Mouse (Mus musculus): ENCODE results near the gene Ceacam9.

Gene Ceacam9

DNA sequence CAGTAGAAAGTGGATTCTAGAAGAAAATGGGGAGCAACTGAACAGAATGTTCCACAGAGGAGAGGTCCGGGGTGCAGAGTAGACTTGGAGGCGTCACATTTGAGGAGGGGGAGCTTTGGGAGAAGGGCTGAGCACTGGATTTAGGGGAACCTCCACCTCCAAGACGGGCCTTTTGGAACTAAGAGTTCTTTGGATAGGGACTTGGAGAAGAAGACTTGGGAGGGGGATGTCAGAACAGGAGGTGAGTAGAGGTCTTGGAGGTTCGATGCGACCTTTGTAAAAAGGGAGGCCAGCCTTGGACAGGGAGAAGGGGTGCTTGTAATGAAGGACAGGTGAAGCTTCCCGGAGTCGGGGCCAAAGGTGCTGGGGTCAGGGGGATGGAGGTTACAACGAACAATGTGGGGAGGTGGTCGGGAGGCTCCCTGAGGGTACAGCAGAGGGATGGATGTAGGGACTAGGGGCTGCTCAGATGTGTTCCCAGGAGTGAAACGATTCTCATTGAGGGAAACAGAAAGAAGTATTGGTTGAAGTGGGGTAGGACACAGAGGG, 17.4 kb downstream of the Ceacam9 start:
- no peak for DNase-seq (ENCODE audit: low read depth, low spot score)

DNA sequence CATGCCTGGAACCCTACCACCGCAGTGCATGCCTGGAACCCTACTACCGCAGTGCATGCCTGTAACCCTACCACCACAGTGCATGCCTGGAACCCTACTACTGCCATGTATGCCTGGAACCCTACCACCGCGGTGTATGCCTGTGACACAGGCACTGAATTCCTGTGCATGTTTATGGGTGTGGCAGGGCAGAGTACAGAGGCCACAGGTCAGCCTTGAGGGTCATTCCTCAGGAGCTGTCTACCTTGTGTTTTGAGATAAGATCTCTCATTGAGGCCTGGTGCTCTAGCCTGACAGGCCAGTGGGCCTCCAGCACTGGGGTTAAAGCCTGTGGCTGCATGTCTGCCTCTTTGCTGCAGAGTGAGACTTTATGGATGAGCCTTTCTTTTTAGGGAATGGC, 23.6 kb downstream of the Ceacam9 start:
- DNase-seq (ENCODE audit: low read depth, low spot score): no peak

GRCm38 (mm10) chr7:16746093-16746492, 24.4 kb downstream of the Ceacam9 start:
- DNase-seq (ENCODE audit: low read depth, low spot score): peak; percentile 65

- DNase-seq (ENCODE audit: low read depth, low spot score): no peak
These were observed 25.9 kb downstream of the Ceacam9 start for GRCm38 (mm10) chr7:16747656-16748055.

GRCm38 (mm10) chr7:16752016-16752415, 30.3 kb downstream of the Ceacam9 start:
- DNase-seq (ENCODE audit: low read depth, low spot score): no peak

DNA sequence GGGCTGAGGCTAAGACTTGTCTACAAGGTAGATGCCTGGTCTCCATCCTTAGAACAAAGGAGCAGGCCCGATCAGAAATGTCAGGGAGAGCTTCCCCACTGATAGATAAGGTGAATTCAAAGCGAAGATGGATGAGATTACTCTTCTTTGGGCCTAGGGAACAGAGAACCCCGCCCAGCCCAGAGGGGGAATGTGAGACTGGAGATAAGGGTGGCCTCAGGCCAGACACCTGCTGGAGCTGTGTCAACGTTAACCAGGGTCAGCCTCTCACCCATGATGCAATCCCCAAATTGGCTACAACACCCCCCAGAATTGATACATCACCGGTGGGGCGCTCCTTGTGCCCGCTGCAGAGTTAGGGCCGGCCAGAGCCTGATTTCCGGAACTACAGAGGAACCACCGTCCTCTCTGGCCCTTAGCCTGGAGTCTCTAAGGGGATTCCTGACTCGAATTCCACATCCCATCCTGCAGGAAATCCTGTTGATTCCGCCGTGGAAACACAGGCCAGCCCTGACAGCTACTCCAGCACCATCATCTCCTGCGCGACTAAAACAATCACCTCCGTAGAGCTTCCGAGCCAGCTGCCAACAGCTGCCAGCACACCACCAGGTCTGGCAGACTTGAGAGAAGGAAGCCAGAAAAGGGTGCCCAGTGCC, 33.8 kb downstream of the Ceacam9 start:
- DNase-seq (ENCODE audit: low read depth, low spot score): no peak

GRCm38 (mm10) chr7:16758872-16759574, 37.3 kb downstream of the Ceacam9 start:
- no peak for DNase-seq (ENCODE audit: low read depth, low spot score)

DNA sequence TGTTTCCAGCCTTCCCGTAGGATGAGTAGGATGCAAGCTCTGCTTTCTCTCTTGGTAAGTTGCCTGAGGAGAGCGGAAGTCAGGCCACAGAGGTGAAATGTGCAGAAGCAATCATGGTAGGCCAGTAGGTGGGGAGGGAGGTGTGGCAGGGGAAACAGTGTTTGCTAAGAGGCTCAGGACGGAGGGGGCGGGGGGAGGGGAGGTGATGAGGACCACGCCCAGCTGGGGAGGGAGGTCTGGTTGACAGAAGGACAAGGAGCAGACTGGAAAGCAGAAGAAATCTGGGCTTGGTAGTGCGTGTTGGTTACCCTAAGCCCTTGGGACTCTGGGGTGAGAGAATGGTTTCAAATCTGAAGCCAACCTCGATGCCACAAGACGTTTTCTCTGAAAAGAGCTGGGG, 38.6 kb downstream of the Ceacam9 start:
- peak; percentile 56 for DNase-seq (ENCODE audit: low read depth, low spot score)

GRCm38 (mm10) chr7:16761005-16761481, 39.3 kb downstream of the Ceacam9 start:
- DNase-seq (ENCODE audit: low read depth, low spot score): no peak

GRCm38 (mm10) chr7:16761630-16762029, 39.9 kb downstream of the Ceacam9 start:
- DNase-seq (ENCODE audit: low read depth, low spot score): no peak

DNA sequence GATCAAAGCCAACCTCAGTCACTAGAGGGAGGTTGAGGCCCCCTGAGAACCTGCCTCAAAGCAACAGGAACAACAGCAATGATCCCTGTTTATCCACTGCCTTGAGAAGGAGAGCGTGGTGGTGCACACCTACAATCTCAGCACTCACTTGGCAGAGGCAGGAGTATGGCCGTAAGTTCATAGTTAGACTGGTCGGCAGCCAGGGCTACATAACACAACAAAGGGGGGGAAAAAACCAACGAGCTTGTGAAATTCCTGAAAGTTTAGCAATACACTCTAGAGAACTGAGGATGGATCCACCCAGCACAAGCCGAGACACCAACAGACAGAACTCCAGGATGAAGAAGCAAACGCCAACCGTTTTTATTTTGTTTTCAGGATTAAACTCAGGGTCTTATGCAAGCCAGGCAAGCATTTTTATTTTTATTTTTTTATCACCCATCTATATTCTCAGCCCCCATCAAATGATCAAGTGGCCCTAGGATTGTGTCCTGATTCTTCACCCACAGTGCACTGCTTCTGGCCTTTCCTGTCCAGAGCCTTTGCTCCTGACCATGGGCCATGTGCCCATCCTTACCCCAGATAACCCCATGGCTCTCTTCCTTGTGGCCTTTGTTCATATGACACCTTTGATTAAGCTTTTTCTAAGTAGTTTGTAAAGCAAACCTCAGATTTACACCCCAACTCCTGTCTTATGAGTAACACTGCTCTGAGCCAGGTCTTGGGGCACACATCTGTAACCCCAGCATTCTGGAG, 41.9 kb downstream of the Ceacam9 start:
- no peak for DNase-seq (ENCODE audit: low read depth, low spot score)

- DNase-seq (ENCODE audit: low read depth, low spot score): no peak
These were observed 44.7 kb downstream of the Ceacam9 start for GRCm38 (mm10) chr7:16766443-16766842.
